Comparison of ENCODE assay signal across 15 mouse cellular contexts in the genomic region with DNA sequence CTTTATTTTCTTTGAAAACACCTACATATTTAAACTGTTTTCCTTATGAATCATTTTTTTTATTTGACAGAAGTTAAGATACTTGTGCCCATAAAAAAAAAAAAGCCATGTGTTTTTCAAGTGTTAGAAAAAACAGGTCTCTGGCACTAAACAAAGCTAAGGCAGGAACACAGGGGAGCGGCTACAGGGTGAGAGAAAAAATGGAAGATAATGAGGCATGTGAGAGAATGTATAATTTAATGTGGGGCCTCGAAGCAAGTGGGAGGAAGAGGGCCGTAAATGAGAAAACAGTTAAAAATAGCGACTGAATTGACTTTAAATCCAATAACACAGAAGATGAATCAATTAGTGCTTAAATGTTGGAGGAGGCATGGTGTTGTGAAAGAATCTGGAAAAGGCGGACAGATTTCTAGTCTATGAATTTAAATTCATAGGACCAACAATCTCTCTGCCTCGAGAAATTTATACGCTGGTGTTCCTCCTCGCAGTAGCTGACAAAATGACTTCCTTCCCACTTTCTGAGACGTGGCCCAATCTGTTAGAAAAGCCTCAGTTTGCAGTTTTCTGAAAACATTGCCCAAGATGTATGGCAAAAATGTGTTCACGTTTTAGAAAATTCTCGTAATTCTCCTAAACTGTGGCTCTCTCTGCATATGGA.
"Had no signal": no experiment of that assay in that cellular context is flagged by ENCODE, and none has a peak within 500 bp of the region (broad histone marks: within the 10 kb centered on the region; RNA-seq: fewer than 3 reads in every experiment).

No protein-coding gene starts in this region.

- ATAC-seq: liver, postnatal 0 days had no signal

- H3K9me3 ChIP-seq: limb, embryonic 12.5 days; liver, embryonic 13.5 days; lung, embryonic 15.5 days had no signal

- H3K9ac ChIP-seq: limb, embryonic 12.5 days; liver, embryonic 13.5 days; liver, postnatal 0 days; lung, embryonic 15.5 days had no signal

- H3K4me1 ChIP-seq: limb, embryonic 12.5 days; liver, embryonic 13.5 days; lung, embryonic 15.5 days; megakaryocyte, embryonic 14.5 days had no signal

- H3K4me2 ChIP-seq: limb, embryonic 12.5 days; liver, embryonic 13.5 days; lung, embryonic 15.5 days; midbrain, embryonic 11.5 days had no signal

- H3K27me3 ChIP-seq: limb, embryonic 12.5 days; liver, embryonic 13.5 days; lung, embryonic 15.5 days; megakaryocyte, embryonic 14.5 days had no signal

- H3K27ac ChIP-seq: left cerebral cortex, adult 2 months; limb, embryonic 12.5 days; liver, embryonic 13.5 days; lung, embryonic 15.5 days; macrophage had no signal

- H3K4me3 ChIP-seq: left cerebral cortex, adult 2 months; limb, embryonic 12.5 days; liver, embryonic 13.5 days; lung, embryonic 15.5 days; megakaryocyte, embryonic 14.5 days had no signal

- H3K36me3 ChIP-seq: limb, embryonic 12.5 days; liver, embryonic 13.5 days; lung, embryonic 15.5 days had no signal

- DNase-seq: kidney, adult 8-10 months; kidney, postnatal 25 days; liver; liver, embryonic 13.5 days; liver, postnatal 0 days; lung, postnatal 14 days; right cerebral cortex, adult 18-20 months; right cerebral cortex, postnatal 25 days; thymus, postnatal 4 days had no signal
